Mouse (Mus musculus): Measurements from ENCODE around the gene Aspscr1.

Gene Aspscr1

GRCm38 (mm10) chr11:120684660-120685059, 11.9 kb downstream of the Aspscr1 start:
- no peak for DNase-seq

GRCm38 (mm10) chr11:120686650-120687272, 14.0 kb downstream of the Aspscr1 start:
- DNase-seq: no peak

GRCm38 (mm10) chr11:120689365-120689764, 16.6 kb downstream of the Aspscr1 start:
- no peak for DNase-seq

GRCm38 (mm10) chr11:120692471-120693011, 19.8 kb downstream of the Aspscr1 start:
- no peak for DNase-seq

- no peak for DNase-seq
These were observed 20.7 kb downstream of the Aspscr1 start for GRCm38 (mm10) chr11:120693461-120693860.

- no peak for DNase-seq
These were observed 22.4 kb downstream of the Aspscr1 start for GRCm38 (mm10) chr11:120695184-120695583.

GRCm38 (mm10) chr11:120695641-120696040, 22.9 kb downstream of the Aspscr1 start:
- no peak for DNase-seq

- no peak for DNase-seq
These were observed 23.8 kb downstream of the Aspscr1 start for GRCm38 (mm10) chr11:120696568-120696967.

- DNase-seq: no peak
These were observed 25.0 kb downstream of the Aspscr1 start for GRCm38 (mm10) chr11:120697741-120698140.

- DNase-seq: no peak
These were observed 31.1 kb downstream of the Aspscr1 start for GRCm38 (mm10) chr11:120703696-120704454.

GRCm38 (mm10) chr11:120704486-120705325, 31.9 kb downstream of the Aspscr1 start:
- DNase-seq: no peak

GRCm38 (mm10) chr11:120706120-120706519, 33.3 kb downstream of the Aspscr1 start:
- DNase-seq: no peak

GRCm38 (mm10) chr11:120707225-120707624, 34.5 kb downstream of the Aspscr1 start:
- DNase-seq: no peak

- no peak for DNase-seq
These were observed 35.2 kb downstream of the Aspscr1 start for GRCm38 (mm10) chr11:120707969-120708368.

- no peak for DNase-seq
These were observed 36.8 kb downstream of the Aspscr1 start for GRCm38 (mm10) chr11:120709551-120709950.

- no peak for DNase-seq
These were observed 37.9 kb downstream of the Aspscr1 start for GRCm38 (mm10) chr11:120710672-120711071.

- no peak for DNase-seq
These were observed 39.3 kb downstream of the Aspscr1 start for GRCm38 (mm10) chr11:120711980-120712604.

GRCm38 (mm10) chr11:120712771-120713568, 40.2 kb downstream of the Aspscr1 start:
- peak in 1 of 2 experiments; percentile 50 for DNase-seq

- DNase-seq: peak; percentile 97 to 99
These were observed 41.1 kb downstream of the Aspscr1 start, which contains the start of the genes Cenpx and Lrrc45 for GRCm38 (mm10) chr11:120713580-120714518. Gene Cenpx (minus strand): TSS chr11:120713738. Gene Lrrc45 (plus strand): TSS chr11:120713925.

- no peak for DNase-seq
These were observed 41.8 kb downstream of the Aspscr1 start for GRCm38 (mm10) chr11:120714546-120714945.
